Mouse (Mus musculus): Measurements from ENCODE around the gene Rtkn. TPM values are rescaled to one million over a fixed set of nuclear protein-coding genes. Genes with fewer than 3 reads are reported as not detected.

Gene Rtkn
- 19.3 and 26.2 TPM in 2 replicates for polyA plus RNA-seq (2015; fragmentation: Nextera tagmentation; extraction: Ambion mirVana)

- H3K4me1 ChIP-seq (replicated peaks), result peaks cover 34% of the 10 kb centered on the region
- 61% methylated on average over 7 of the region's 7 CpGs for WGBS
- peak within 1 kb of the TSS; percentile 88 for H3K4me2 ChIP-seq
- peak within 1 kb of the TSS; percentile 83 for H3K9ac ChIP-seq
- no peaks in the 10 kb centered on the region for H3K27me3 ChIP-seq
- H3K27ac ChIP-seq, result peak within 1 kb of the TSS; percentile 100
- peak within 1 kb of the TSS; percentile 68 for H3K4me3 ChIP-seq
- ATAC-seq (replicated peaks; ENCODE audit: insufficient number of reproducible peaks, insufficient read depth, low FRiP score, low read depth), result no peak
- no peaks in the 10 kb centered on the region for H3K36me3 ChIP-seq
- H3K9me3 ChIP-seq (replicated peaks), result no peaks in the 10 kb centered on the region
These were observed at the start of gene Rtkn for GRCm38 (mm10) chr6:83134951-83135513. Gene Rtkn (plus strand): TSS chr6:83135463.

GRCm38 (mm10) chr6:83086121-83087035, 48.9 kb upstream of the Rtkn start, which contains the start of gene Lbx2:
Gene Lbx2 (plus strand): TSS chr6:83086367.
- no peak for ATAC-seq (replicated peaks; ENCODE audit: insufficient number of reproducible peaks, insufficient read depth, low FRiP score, low read depth)
- H3K27me3 ChIP-seq, result peaks cover 85% of the 10 kb centered on the region
- peak within 1 kb of the TSS; percentile 45 for H3K4me3 ChIP-seq
- 4% methylated on average over 42 of the region's 42 CpGs for WGBS
- no peaks in the 10 kb centered on the region for H3K9me3 ChIP-seq (replicated peaks)
- peak within 1 kb of the TSS; percentile 47; the same call in 1 of the 2 replicates for H3K9ac ChIP-seq
- H3K4me2 ChIP-seq, result peak within 1 kb of the TSS; percentile 67
- peaks cover 20% of the 10 kb centered on the region for H3K4me1 ChIP-seq (replicated peaks)
- peaks cover 10% of the 10 kb centered on the region for H3K36me3 ChIP-seq
- no peak within 1 kb of the TSS for H3K27ac ChIP-seq

- Histone ChIP-seq H3K4me1 (replicated peaks) (peaks cover 20% of the 10 kb centered on the region), H3K9ac (peak overlapping the region; percentile 47), H3K4me2 (peak overlapping the region; percentile 67), H3K27ac (no peak overlapping the region), H3K4me3 (peak overlapping the region; percentile 45), H3K27me3 (peaks cover 79% of the 10 kb centered on the region), H3K36me3 (peaks cover 2% of the 10 kb centered on the region), H3K9me3 (replicated peaks) (no peaks in the 10 kb centered on the region)
- ATAC-seq (replicated peaks; ENCODE audit: insufficient number of reproducible peaks, insufficient read depth, low FRiP score, low read depth), result no peak
- 2% methylated on average over 47 of the region's 47 CpGs for WGBS
These were observed 47.9 kb upstream of the Rtkn start for GRCm38 (mm10) chr6:83087205-83087925.

GRCm38 (mm10) chr6:83087926-83088260, 47.4 kb upstream of the Rtkn start:
- no peak overlapping the region for H3K27ac ChIP-seq
- peaks cover 20% of the 10 kb centered on the region for H3K4me1 ChIP-seq (replicated peaks)
- no peaks in the 10 kb centered on the region for H3K36me3 ChIP-seq
- peaks cover 79% of the 10 kb centered on the region for H3K27me3 ChIP-seq
- no peak for ATAC-seq (replicated peaks; ENCODE audit: insufficient number of reproducible peaks, insufficient read depth, low FRiP score, low read depth)
- no peak overlapping the region for H3K9ac ChIP-seq
- WGBS, result 14% methylated on average over 9 of the region's 9 CpGs
- no peaks in the 10 kb centered on the region for H3K9me3 ChIP-seq (replicated peaks)
- peak overlapping the region; percentile 45 for H3K4me3 ChIP-seq
- peak overlapping the region; percentile 67 for H3K4me2 ChIP-seq

- 29% methylated on average over 6 of the region's 6 CpGs for WGBS
- ATAC-seq (replicated peaks; ENCODE audit: insufficient number of reproducible peaks, insufficient read depth, low FRiP score, low read depth), result peak; percentile 43; the same call in 1 of the 2 replicates
- H3K36me3 ChIP-seq, result no peaks in the 10 kb centered on the region
- no peaks in the 10 kb centered on the region for H3K9me3 ChIP-seq (replicated peaks)
- peak overlapping the region; percentile 40; the same call in 1 of the 2 replicates for H3K27ac ChIP-seq
- no peak overlapping the region for H3K4me2 ChIP-seq
- peaks cover 36% of the 10 kb centered on the region for H3K27me3 ChIP-seq
- H3K9ac ChIP-seq, result no peak overlapping the region
- H3K4me3 ChIP-seq, result no peak overlapping the region
- H3K4me1 ChIP-seq (replicated peaks), result peaks cover 5% of the 10 kb centered on the region
These were observed 42.7 kb upstream of the Rtkn start for GRCm38 (mm10) chr6:83092416-83093127.

- Histone ChIP-seq H3K4me1 (replicated peaks) (no peaks in the 10 kb centered on the region), H3K27ac (no peak overlapping the region), H3K9me3 (replicated peaks) (no peaks in the 10 kb centered on the region), H3K9ac (no peak overlapping the region), H3K36me3 (no peaks in the 10 kb centered on the region), H3K4me2 (no peak overlapping the region), H3K27me3 (peaks cover 18% of the 10 kb centered on the region), H3K4me3 (no peak overlapping the region)
- WGBS, result 37% methylated on average over 6 of the region's 6 CpGs
- ATAC-seq (replicated peaks; ENCODE audit: insufficient number of reproducible peaks, insufficient read depth, low FRiP score, low read depth), result no peak
These were observed 39.3 kb upstream of the Rtkn start for GRCm38 (mm10) chr6:83095968-83096367.

GRCm38 (mm10) chr6:83098411-83098810, 36.9 kb upstream of the Rtkn start:
- H3K9ac ChIP-seq, result no peak overlapping the region
- H3K4me2 ChIP-seq, result no peak overlapping the region
- no peak overlapping the region for H3K27ac ChIP-seq
- WGBS, result 52% methylated on average over 2 of the region's 2 CpGs
- H3K36me3 ChIP-seq, result no peaks in the 10 kb centered on the region
- H3K4me1 ChIP-seq (replicated peaks), result peaks cover 14% of the 10 kb centered on the region
- no peak for ATAC-seq (replicated peaks; ENCODE audit: insufficient number of reproducible peaks, insufficient read depth, low FRiP score, low read depth)
- H3K4me3 ChIP-seq, result no peak overlapping the region
- no peaks in the 10 kb centered on the region for H3K9me3 ChIP-seq (replicated peaks)
- H3K27me3 ChIP-seq, result peaks cover 11% of the 10 kb centered on the region

- peaks cover 3% of the 10 kb centered on the region; the same call in 1 of the 2 replicates for H3K36me3 ChIP-seq
- peak within 1 kb of the TSS; percentile 84 for H3K4me3 ChIP-seq
- H3K9ac ChIP-seq, result peak within 1 kb of the TSS; percentile 79
- H3K4me2 ChIP-seq, result peak within 1 kb of the TSS; percentile 96
- ATAC-seq (replicated peaks; ENCODE audit: insufficient number of reproducible peaks, insufficient read depth, low FRiP score, low read depth), result peak; percentile 86
- H3K27me3 ChIP-seq, result peaks cover 11% of the 10 kb centered on the region
- H3K27ac ChIP-seq, result peak within 1 kb of the TSS; percentile 84
- no peaks in the 10 kb centered on the region for H3K9me3 ChIP-seq (replicated peaks)
- under 1% methylated on average over 25 of the region's 25 CpGs for WGBS
- H3K4me1 ChIP-seq (replicated peaks), result peaks cover 16% of the 10 kb centered on the region
These were observed 34.0 kb upstream of the Rtkn start, which contains the start of the genes Ccdc142 and Gm42688 for GRCm38 (mm10) chr6:83101316-83101687. Gene Ccdc142 (plus strand): TSS chr6:83101601. Gene Gm42688 (plus strand): TSS chr6:83101617.

- Histone ChIP-seq H3K36me3 (peaks cover 7% of the 10 kb centered on the region; the same call in 1 of the 2 replicates), H3K4me1 (replicated peaks) (peaks cover 16% of the 10 kb centered on the region), H3K9me3 (replicated peaks) (no peaks in the 10 kb centered on the region), H3K4me2 (peak overlapping the region; percentile 96), H3K27me3 (peaks cover 11% of the 10 kb centered on the region), H3K27ac (peak overlapping the region; percentile 84), H3K4me3 (peak overlapping the region; percentile 84), H3K9ac (peak overlapping the region; percentile 79)
- under 1% methylated on average over 74 of the region's 74 CpGs for WGBS
- ATAC-seq (replicated peaks; ENCODE audit: insufficient number of reproducible peaks, insufficient read depth, low FRiP score, low read depth), result peak; percentile 75
These were observed 33.3 kb upstream of the Rtkn start for GRCm38 (mm10) chr6:83101688-83102556.
